Mouse (Mus musculus) kidney, adult 2 months (tissue): Measurements from ENCODE around the gene Hspb11.

Source experiments
- CTCF ChIP-seq: fragments of 200-500 bp; conservative IDR thresholded peaks from 2 replicates; pipeline ENCODE4 v1.5.1; 2011; ENCODE audit warnings: low read depth, mild to moderate bottlenecking, control low read depth, low read length, moderate library complexity, mixed read lengths; ENCODE audit not compliant: insufficient read depth, insufficient read length
- POLR2A ChIP-seq: fragments of 200-500 bp; IDR thresholded peaks from one replicate; pipeline ENCODE4 v1.6.1; 2011; ENCODE audit warnings: low read depth, low read length, control low read depth

DNA sequence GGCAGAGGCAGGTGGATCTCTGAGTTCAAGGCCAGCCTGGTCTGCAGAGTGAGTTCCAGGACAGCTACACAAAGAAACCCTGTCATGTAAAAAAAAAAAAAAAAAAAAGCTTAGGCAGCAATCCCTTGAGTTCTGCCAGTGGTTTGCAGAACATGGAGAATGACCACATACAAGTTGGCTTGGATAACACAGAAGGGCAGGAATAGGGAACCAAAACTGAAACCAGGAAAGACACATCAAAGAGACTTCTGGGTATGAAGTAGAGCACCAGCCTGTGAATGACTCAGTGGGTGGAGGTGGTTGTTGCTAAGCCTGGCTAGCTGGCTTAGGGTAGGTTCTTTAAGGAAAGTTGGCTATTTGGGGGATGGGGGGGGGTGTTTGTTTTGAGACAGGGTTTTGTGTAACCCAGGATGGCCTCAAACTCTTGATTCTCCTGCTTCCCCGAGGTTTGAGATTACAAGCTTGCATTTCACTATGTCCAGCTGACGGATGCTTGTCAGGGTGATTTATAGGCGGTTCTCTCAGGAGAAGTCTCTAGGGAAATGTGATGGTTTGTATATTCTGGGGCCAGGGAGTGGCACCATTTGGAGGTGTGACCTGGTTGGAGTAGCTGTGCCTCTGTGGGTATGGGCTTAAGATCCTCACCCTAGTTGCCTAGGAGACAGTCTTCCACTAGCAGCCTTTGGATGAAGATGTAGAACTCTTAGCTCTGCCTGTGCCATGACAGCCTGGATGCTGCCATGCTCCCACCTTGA is 32.2 kb downstream of the Hspb11 start:
- TF ChIP-seq CTCF: no peak
- TF ChIP-seq POLR2A: no peak
